Mouse (Mus musculus): Measurements from ENCODE around the gene Clcf1. TPM values are rescaled to one million over a fixed set of nuclear protein-coding genes. Genes with fewer than 3 reads are reported as not detected.

The Clcf1 gene
- total RNA-seq, 2 experiments from 2014 or later = 0.34 to 0.47 TPM

DNA sequence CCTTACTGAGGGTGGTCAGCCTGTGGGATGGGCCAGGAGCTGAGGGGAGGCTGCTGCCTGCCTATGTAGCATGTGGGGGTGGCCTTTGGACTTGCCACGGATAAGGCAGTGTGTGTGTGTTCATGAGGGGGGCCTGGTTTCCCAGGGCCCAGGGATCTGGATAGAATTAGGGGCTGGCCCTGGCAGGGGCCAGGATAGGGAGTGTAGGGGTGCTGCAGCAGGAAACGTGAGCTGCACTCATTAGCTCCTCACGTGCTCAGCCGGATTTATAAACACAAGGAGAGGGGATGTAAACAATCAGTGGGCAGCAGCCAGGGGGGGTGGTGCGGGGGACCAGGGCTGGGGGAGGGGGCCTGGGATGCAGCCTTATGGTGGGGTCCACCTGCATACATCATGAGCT, 3.1 kb downstream of the Clcf1 start:
- DNase-seq (ENCODE audit: low spot score) = no peak

DNA sequence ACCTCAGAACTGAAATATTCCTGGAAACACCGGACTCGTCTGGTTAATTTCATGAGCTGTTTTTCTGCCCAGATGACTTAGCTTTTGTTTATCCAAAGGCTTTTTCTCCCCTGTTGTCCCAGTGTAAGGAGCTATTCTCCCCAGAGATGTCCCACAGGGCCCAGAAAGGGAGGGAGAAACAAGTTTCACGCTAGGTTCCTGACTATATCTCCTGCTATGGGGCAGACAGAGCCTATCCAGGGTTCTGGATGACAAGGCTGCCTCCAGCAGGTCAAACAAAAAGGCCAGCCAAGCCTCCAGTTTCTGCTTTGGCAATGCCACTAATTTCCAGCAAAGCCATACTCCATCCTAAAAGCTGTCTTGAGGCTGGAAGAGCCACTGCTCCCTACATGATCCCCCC, 3.8 kb downstream of the Clcf1 start:
- no peak for DNase-seq (ENCODE audit: low spot score)

DNA sequence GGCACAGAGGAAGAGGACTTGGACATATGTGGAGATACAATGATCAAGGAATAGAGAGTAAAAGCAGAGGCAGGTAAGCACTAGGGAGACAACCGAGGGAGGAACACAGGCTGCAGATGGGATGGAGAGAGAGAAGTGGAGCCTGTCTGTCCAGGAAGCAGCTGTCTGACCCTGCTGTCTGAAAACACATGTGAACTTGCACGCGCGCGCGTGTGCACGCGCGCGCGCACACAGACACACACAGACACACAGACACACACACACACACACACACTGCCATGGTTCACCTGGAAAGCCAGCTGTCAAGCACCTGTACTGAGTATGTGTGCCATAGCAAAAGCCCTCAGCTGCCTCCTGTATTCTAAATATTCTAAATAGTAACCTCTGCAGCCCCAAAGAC, 4.3 kb downstream of the Clcf1 start:
- DNase-seq (ENCODE audit: low spot score) = no peak

DNA sequence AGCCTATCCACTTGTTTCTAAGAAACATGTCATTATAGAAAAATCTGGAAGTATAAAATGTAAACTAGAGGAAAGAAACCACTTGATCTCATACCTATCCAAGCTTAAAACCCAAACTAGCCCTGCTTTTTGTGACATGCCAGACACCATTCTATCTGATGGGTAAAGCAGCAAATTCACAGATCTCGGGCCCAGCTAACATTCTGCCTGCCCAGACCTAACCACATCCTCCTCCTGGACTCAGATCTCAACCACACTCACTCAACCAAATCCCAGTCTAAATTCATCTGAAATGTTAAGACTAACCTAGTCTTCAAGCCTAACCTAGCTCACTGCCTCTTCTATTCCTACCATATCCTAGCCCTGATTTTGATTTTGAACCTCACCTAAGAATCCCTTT, 4.7 kb downstream of the Clcf1 start:
- DNase-seq (ENCODE audit: low spot score) = no peak

DNA sequence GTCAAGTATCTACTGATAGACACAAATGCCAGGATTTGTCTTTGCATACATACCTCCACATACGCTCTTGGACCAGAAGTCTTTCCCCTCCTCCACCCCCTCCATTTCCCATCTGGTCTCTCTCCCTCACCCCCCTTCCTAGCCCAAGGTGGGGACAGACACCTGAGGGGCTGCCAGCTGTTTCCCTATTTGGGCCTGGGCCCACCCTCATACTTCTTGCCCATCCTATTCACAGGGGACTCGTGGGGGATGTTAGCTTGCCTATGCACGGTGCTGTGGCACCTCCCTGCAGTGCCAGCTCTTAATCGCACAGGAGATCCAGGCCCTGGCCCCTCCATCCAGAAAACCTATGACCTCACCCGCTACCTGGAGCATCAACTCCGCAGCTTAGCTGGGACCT, 5.9 kb downstream of the Clcf1 start:
- DNase-seq (ENCODE audit: low spot score) = no peak

DNA sequence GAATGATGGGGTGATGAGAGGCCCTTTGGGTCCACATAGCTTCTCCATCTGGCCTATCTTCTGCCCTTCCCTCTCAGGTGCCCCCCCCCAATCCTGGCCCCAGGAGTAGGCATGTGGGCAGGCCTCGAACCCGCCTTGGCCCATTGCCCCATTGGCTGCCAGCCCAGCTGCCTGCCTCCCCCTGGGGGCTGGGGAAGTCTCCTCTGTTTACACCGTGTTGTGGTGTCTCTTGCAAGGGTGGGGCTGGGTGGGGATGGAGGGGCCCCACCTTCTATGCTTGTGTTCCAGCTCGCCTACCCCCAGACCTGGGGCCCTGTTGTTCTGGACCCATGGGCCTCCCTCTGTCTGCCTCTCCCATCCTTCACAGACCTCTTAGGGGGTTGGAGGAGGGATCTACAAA, 6.4 kb downstream of the Clcf1 start:
- DNase-seq (ENCODE audit: low spot score) = no peak

DNA sequence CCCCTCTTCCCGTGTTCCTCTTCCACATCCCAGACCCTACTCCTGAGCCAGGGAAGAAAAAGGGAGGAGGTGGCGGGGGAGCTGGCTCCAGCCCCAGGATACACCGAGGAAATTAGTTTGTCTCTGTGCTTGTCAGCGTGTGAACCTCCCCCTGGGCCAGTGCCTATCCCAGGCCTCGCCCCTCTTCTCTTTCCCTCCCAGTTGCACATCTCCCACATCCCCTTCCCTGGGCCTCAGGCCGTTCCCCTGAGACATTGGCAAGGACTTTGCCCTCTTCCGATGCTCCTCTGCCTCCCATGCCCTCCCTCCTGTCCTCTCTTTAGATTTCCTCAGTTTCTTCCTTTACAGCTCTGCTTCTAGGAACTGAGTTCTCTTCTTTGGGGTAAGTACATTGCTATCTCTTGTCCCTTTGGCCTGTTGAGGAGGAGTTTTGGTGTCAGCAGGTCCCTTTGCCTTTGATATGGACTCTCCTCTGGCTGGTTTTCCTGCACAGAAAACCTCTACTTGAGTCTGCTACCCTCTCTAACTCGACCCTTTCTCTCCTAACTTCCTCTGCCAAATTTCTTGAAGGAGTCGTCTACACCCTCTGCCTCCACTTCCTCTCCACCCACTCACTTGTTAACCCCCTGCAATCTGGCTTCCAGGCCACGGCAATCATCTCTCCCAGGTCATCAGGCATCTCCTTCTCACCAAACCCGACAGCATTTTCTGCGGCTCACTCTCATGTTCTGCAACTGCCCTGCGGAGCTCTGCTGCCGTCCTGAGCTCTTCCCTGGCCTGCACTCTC, 7.1 kb downstream of the Clcf1 start:
- no peak for DNase-seq (ENCODE audit: low spot score)

DNA sequence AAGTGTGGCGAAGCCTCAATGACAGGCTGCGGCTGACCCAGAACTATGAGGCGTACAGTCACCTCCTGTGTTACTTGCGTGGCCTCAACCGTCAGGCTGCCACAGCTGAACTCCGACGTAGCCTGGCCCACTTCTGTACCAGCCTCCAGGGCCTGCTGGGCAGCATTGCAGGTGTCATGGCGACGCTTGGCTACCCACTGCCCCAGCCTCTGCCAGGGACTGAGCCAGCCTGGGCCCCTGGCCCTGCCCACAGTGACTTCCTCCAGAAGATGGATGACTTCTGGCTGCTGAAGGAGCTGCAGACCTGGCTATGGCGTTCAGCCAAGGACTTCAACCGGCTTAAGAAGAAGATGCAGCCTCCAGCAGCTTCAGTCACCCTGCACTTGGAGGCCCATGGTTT, 8.1 kb downstream of the Clcf1 start:
- no peak for DNase-seq (ENCODE audit: low spot score)

DNA sequence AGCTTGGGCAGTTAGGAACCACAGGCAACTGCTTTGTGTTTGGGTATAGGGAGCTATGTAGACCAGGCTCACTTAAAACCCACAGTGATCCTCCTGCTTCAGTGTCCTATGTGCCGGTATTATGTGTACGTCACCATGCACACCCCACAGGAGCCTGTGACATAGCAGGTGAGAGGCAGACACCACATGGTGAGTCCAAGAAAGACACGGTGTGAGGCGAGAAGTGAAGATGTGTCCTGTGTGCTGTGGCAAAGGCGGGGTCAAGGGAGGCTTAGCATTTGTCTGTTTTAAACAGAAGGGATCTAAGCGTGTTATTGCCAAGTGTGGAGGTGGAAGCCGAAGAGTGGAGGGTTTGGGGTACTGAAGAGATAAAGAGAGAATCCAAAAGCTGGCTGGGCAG, 12.7 kb downstream of the Clcf1 start:
- no peak for DNase-seq (ENCODE audit: low spot score)

DNA sequence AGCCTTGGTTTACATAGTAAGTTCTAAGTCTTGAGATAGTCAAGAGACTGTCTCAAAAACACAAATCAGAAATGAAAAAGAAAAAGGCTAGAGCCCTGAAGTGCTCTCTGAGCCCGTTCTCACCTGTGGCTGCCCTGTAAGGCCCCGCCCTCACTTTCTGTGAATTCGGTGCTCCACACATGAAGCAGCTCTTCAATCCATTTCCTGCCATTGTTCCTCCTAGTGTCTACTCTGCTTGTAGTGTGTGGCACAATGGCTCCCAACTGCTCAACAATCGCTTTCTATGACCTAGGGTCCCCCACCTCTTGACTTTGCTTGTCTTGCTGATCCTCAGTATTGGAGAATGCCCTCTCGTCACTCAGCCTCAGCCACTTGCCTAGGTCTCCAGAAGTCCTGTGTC, 13.4 kb downstream of the Clcf1 start:
- no peak for DNase-seq (ENCODE audit: low spot score)

DNA sequence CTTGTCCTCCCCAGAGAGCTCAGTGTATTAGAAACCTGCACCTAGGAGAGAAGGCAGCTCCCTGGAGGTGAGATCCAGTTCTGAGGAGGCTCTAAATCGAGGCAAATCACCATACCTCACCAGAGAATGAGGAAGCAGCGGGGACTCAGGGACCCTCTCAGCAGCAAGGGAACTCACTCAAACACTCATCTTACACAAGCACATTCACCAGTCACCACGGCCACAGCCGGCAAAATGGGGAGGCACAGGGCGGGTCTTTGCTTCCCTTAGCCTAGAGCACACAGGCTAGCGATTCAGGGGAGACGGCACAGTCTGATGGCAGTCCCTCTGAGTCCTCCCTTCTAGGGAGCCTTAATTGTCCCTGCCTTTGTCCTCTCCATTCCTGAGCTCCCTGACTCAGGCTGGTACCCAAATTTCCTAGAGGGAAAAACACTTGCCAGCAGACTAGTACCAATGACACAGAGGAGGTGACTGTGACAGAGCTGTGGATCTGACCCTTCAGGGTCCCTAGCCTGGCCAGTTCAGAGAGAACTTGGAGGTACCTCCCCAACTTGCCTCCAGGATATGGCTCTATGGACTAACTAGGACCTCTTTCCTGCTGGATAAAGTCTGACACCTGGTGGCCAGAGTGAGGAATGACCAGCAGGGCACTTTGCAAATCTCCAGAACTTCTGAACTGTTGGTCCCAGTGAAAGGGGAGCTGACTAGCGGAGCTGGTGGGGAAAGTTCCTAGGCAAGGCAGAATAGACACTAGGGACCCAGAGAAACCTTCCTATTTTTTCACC, 14.0 kb downstream of the Clcf1 start:
- peak; percentile 87 for DNase-seq (ENCODE audit: low spot score)

DNA sequence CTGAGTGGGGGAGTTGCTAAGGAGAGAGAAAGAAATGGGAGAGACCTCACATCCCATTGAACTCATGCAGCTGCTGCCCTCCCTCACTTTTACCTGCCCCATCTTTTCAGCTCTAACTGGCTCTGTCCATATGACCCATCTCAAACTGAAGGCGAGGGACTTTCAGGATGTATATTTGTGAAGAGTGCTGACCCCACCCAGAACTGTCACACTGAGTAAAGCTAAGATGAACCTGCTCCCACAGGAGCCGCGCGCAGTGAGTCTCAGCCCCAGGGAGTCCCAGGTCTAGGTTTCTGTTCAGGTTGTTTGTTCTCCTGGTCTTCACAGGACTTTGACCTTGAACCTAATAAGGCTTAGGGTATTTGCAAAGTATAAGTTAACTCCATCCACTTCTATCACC, 14.9 kb downstream of the Clcf1 start:
- DNase-seq (ENCODE audit: low spot score) = no peak

DNA sequence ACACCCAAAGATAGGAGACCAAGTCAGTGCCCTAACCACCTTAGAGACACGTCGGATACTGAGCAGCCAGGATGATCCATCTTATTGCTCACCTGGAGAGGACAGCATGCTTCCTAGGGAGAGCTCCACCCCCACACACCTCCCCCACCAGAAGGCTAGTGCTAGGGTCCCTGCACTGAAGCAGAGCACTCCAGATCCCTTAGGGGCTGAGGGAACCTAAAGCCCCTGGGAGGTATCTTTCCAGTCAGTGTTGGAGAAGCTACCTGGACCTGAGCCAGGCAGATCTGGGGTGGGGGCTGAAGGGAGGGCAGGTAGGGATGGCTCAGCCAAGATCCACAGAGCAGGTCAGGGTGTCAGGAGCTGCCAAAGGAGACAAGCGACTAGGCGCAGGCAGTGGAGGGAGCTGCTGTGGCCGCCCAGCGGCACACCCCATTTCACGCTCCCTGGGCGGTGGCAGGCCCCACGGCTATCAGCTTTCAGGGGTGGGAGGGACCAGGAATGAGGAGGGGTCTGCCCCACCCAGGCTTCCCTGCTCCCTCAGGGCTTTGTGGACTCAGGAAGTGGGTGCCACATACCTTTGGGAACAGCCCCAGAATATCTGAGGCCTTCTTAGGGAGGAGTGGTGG, 15.5 kb downstream of the Clcf1 start:
- no peak for DNase-seq (ENCODE audit: low spot score)

DNA sequence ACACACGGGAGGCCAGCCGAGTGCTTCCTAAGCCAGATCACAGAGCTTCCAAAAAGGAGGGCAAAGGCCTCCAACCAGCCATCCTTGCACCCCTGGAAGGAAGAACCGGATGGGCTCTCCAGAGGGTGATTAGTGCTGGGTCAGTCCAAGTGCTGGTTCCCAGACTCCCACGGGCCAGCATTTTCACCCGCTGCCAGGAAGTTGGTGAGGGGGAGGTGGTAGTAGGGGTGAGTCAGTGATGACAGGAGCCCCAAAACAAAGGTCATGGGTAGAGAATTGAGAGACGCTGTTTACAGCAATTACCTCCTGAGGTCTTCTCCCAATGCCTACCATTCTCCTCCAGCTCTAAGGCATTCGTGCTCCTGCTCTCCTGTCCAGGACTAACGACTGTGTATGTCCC, 16.4 kb downstream of the Clcf1 start:
- DNase-seq (ENCODE audit: low spot score) = no peak

DNA sequence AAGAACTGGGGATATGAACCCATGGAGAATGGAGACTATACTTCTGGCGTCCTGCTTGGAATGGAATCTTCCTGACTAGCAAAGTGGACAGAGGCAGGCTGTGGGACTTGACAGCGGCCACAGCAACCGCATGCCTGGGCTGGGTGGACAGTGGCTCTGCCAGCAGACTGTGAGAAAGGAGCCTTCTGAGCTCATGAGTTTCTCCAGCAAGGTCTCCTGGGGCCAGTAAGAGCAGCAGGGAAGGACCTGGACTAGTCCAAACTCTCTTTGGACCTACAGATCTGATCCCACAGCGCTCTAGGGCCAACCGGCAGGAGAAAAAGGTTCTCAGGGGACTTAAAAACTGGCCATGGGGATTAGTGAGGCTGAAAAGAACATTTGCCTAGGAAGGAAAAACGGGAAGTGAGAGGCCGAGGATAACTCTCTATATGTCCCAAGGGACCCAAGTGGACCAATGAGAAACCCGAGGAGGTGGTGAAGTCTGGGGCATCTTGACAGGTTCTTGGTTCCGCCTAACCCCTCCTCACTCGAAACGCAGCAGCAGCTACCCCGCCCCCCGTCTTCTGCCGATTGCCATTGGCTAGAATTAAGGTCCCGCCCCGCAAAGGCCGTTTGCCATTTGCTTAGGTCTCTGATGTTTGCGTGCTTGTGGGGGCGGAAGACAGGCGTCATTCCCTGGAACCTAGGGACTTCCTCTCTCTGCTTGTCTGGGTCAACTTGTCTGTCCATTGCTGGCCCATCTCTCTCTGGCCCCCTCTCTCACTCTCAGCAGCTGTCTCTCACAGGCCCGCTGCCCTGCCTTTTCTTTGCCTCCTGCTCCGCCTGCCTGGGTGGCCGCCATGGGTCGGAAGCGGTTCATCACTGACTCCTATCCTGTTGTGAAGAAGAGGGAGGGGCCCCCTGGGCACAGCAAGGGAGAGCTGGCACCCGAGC, 17.5 kb downstream of the Clcf1 start, which contains the start of gene Pold4:
TSS of gene Pold4 (plus strand) at position 647 of the 933 bp plus-strand sequence.
- DNase-seq (ENCODE audit: low spot score) = peak; percentile 99

DNA sequence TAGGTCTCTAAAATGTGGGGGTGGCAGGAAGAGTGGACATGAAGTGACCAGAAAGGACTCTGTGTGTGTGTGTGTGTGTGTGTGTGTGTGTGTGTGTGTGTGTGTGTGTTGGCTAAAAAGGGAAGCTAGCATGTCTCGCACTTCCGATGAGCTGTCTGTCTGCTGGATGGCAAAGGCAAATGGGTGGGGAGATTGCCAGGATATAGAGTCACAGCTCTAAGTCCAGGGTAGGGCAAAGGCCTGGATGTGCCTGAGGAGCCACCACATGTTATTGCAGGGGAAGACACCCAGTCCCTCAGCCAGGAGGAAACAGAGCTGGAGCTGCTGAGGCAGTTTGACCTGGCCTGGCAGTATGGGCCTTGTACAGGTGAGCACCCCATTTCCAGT, 18.1 kb downstream of the Clcf1 start:
- peak; percentile 66 for DNase-seq (ENCODE audit: low spot score)

DNA sequence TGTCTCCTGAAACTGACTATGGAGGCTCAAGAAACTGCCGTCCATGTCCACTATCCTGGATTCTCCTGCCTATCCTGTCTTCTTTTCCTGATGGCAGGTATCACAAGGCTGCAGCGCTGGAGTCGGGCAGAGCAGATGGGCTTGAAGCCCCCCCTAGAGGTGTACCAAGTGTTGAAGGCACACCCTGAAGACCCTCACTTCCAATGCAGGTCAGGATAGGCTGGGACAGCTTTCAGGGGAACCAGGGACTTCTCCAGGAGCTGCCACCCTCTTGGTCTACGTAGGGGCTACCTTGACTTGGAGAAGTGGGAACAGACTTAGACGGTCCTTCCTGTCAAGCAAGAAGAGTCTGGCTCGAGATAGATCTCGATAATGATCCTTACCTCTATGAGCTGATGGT, 18.6 kb downstream of the Clcf1 start:
- DNase-seq (ENCODE audit: low spot score) = no peak

DNA sequence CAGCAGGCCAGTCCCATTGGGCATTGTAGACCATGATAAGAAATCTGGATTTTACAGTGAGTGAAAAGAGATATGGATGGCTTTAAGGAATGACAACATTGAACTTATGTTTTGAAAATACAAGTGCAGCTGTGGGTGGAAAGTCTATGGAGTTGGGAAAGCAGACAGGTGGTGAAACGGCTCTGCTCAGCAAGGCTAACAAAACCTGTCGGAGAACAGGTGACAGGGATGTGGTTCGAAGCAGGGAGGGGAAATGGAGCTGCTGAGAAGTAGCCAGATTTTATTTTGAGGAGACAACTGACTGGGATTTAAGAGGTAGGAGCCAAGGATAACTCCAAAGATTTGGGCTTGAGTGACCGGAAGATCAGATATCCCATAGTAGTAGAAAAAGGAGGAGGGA, 20.5 kb downstream of the Clcf1 start:
- DNase-seq (ENCODE audit: low spot score) = no peak

DNA sequence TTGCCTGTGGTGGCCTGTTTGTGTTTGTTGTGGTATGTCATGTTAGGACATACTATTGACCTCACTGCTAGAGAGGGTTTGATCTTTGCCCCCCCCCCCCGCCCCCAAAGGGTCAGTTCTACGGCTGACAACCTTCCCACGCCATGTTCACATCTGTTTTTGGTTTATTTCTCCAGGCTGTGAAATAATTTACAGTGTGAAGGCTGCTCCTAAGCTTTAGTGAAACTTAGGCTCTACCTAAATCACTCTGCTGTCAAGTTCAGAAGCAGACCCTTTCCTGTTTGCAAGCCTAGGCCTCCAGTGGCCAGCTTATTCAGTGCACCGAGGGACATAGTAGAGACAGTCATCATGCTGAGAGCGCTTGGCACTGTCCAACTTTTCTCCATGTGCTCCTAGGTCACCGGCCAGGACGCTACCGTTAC, 26.2 kb downstream of the Clcf1 start:
- DNase-seq (ENCODE audit: low spot score) = no peak

DNA sequence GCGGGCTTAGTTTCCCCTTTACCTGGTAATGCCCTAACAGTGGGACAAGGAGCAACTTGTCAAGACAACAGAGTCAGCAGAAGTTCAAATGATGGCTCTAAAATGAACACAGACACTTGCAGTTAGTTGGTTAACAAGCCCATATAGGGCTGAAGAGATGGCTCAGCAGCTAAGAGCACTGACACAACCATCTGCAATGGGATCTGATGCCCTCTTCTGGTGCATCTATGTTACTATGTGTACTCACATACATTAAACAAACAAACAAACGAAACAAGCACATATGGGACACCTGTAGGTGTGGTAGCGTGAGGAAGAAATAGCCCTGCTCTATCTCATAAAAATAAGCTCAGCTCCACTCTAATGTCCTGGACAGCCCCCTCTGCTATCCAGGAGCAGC, 28.4 kb downstream of the Clcf1 start:
- no peak for DNase-seq (ENCODE audit: low spot score)

DNA sequence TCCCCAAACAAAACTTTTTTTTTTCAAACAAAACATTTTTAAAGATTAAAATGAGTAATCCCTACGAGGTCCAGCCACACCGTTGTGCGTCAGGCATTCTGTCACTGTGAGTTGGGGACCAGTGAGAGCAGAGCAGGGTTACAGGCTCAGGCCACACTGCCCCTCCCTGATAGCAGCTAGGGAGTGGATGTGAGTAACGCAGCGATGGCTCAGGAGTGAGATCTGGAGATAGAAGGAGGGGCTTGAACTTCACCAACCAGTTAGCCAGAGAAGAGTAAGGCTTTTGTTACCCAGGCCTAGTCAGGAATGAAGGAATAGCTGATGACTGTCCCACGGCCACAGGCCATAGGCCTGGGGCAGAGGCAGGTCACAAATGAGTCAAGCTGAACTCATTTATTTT, 30.7 kb downstream of the Clcf1 start:
- DNase-seq (ENCODE audit: low spot score) = no peak

Measured in gastrocnemius, adult 18-20 months (tissue).